Mouse (Mus musculus): ENCODE measurements around the gene Trpc2. TPM values are rescaled to one million over a fixed set of nuclear protein-coding genes. Genes with fewer than 3 reads are reported as not detected.

The Trpc2 gene
- polyA plus RNA-seq, 1 experiment from 2014 or later, result 0.49 TPM

DNA sequence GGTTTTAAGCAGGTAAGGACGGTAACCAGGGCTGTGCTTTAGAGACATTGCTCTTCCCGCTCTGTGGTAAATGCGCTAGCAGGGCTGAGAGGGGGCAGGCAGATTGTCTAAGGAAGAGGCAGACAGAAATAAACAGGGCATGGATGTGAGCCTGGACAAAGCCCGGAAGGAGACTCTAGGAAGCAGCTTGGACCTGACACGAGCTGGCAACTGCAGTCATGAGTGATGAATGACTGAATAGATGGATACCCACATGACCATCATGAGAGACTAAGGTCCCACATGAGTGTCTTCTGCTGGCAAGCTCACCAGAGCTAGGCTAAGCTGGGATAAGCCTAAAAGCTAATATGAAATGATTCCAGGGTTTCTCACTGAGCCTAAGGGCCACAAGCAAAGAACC is 21.2 kb downstream of the Trpc2 start:
- H3K4me2 ChIP-seq, result no peak overlapping the region
- peaks cover 30% of the 10 kb centered on the region for H3K4me1 ChIP-seq (replicated peaks)
- no peak for ATAC-seq (ENCODE audit: low FRiP score)
- no peaks in the 10 kb centered on the region for H3K36me3 ChIP-seq
- H3K9ac ChIP-seq, result no peak overlapping the region
- H3K27ac ChIP-seq, result no peak overlapping the region
- no peaks in the 10 kb centered on the region for H3K9me3 ChIP-seq
- 77% methylated on average over 5 of the region's 5 CpGs for WGBS
- 0 out of 2 replicates have a peak, but pooled peaks cover 3% of the 10 kb centered on the region for H3K27me3 ChIP-seq
- no peak overlapping the region for H3K4me3 ChIP-seq

- 21% methylated on average over 23 of the region's 23 CpGs for WGBS
- H3K27ac ChIP-seq, result no peak overlapping the region
- ATAC-seq (ENCODE audit: low FRiP score), result no peak
- H3K4me2 ChIP-seq, result peak overlapping the region; percentile 52
- H3K4me1 ChIP-seq (replicated peaks), result peaks cover 18% of the 10 kb centered on the region
- H3K9me3 ChIP-seq, result no peaks in the 10 kb centered on the region
- no peaks in the 10 kb centered on the region for H3K27me3 ChIP-seq
- H3K4me3 ChIP-seq, result peak overlapping the region; percentile 24
- no peaks in the 10 kb centered on the region for H3K36me3 ChIP-seq
- peak overlapping the region; percentile 43 for H3K9ac ChIP-seq
Observed at GRCm38 (mm10) chr7:102106700-102107141, 23.8 kb downstream of the Trpc2 start.

GRCm38 (mm10) chr7:102108206-102108605 is 25.3 kb downstream of the Trpc2 start:
- WGBS, result 79% methylated on average over 1 of the region's 1 CpGs
- ATAC-seq (ENCODE audit: low FRiP score), result no peak

GRCm38 (mm10) chr7:102109171-102109570 is 26.3 kb downstream of the Trpc2 start, which contains the start of gene Art5:
Art5 (minus strand) TSS chr7:102109489.
- Histone ChIP-seq H3K27ac (no peak within 1 kb of the TSS), H3K4me1 (replicated peaks) (peaks cover 7% of the 10 kb centered on the region), H3K27me3 (no peaks in the 10 kb centered on the region), H3K4me2 (no peak within 1 kb of the TSS), H3K4me3 (no peak within 1 kb of the TSS), H3K9me3 (no peaks in the 10 kb centered on the region), H3K9ac (no peak within 1 kb of the TSS), H3K36me3 (no peaks in the 10 kb centered on the region)
- 67% methylated on average over 7 of the region's 7 CpGs for WGBS
- no peak for ATAC-seq (ENCODE audit: low FRiP score)

More at GRCm38 (mm10) chr7:102108206-102108605, 25.3 kb downstream of the Trpc2 start:
- no peak overlapping the region for H3K27ac ChIP-seq
- H3K9me3 ChIP-seq, result no peaks in the 10 kb centered on the region
- no peak overlapping the region for H3K9ac ChIP-seq
- H3K4me3 ChIP-seq, result no peak overlapping the region
- no peaks in the 10 kb centered on the region for H3K36me3 ChIP-seq
- peaks cover 7% of the 10 kb centered on the region for H3K4me1 ChIP-seq (replicated peaks)
- no peak overlapping the region for H3K4me2 ChIP-seq
- H3K27me3 ChIP-seq, result no peaks in the 10 kb centered on the region

GRCm38 (mm10) chr7:102109746-102110145 is 26.8 kb downstream of the Trpc2 start:
- ATAC-seq (ENCODE audit: low FRiP score), result no peak
- 93% methylated on average over 4 of the region's 4 CpGs for WGBS

DNA sequence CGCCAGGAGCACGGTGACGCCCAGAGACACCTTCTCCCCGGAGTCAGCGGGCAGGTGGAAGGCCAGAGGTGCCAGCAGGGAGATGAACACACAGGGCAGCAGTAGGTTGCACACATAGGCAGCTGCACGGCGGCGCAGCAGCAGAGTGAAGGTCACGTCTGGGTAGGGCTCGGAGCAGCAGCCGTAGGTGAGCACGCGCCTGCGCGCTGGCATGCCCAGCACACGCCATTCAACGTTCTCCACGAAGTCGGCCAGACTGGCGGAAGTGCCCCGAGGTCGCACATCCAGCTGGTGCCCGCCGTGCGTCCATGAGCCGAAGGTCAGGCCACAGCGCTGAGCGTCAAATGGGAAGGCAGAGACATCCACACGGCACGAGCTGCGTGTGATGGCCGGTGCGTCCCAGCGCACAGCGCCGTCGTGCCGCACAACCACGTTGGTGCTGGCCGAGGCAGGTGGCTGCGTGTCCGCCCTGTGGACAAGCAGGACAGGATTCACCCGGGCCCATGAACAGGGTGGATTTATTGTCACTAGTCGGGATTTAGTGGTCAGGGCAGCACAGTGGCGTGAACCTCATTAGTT is 30.3 kb downstream of the Trpc2 start:
- Histone ChIP-seq H3K9me3 (no peaks in the 10 kb centered on the region), H3K27me3 (no peaks in the 10 kb centered on the region), H3K27ac (no peak overlapping the region), H3K36me3 (peaks cover 5% of the 10 kb centered on the region), H3K4me2 (no peak overlapping the region), H3K4me3 (no peak overlapping the region), H3K9ac (no peak overlapping the region), H3K4me1 (replicated peaks) (no peaks in the 10 kb centered on the region)
- no peak for ATAC-seq (ENCODE audit: low FRiP score)
- 84% methylated on average over 45 of the region's 45 CpGs for WGBS

More at GRCm38 (mm10) chr7:102109746-102110145, 26.8 kb downstream of the Trpc2 start:
- no peaks in the 10 kb centered on the region for H3K36me3 ChIP-seq
- no peak overlapping the region for H3K9ac ChIP-seq
- H3K27me3 ChIP-seq, result no peaks in the 10 kb centered on the region
- H3K4me2 ChIP-seq, result no peak overlapping the region
- no peak overlapping the region for H3K27ac ChIP-seq
- no peaks in the 10 kb centered on the region for H3K9me3 ChIP-seq
- H3K4me1 ChIP-seq (replicated peaks), result peaks cover 7% of the 10 kb centered on the region
- no peak overlapping the region for H3K4me3 ChIP-seq

DNA sequence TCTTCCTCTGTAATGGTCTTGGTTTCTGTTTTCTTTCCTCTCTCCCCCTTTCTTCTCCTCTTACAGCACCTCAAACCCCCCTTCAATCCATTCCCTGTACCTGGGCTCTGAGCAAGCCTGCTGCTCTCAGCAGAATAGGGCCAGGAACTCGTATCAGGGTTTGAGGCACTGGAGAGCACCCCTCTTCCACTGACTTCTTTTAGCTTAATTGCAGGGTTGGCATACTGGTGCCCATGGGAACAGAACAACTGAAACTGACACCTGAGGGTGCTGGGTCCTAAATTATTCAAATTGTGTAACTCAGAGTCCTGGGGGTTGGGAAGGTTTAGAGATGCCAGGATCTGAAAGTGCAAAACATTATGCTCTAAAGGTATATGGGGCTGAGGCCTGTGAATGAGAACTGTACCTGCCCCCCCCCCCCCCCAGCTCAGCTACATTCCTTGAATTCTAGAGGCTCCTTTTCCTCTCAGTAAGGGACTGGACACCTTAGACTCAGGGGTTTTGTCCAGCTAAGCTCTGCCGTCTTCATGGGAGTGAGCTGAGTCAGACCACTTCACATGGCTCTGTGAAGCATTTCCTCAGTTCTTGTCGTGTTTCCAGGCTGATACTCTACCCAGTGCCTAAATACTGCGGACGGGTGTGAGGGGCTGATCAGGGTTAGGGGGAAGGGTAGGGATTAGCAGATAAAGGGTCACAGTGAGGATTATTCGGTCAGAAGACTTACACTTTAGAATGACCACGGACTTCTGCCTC is 33.8 kb downstream of the Trpc2 start, which contains the start of gene Chrna10:
Gene Chrna10 (minus strand): TSS at position 250 of the 753 bp plus-strand sequence.
- Histone ChIP-seq H3K27me3 (no peaks in the 10 kb centered on the region), H3K4me3 (no peak within 1 kb of the TSS), H3K9ac (no peak within 1 kb of the TSS), H3K4me2 (no peak within 1 kb of the TSS), H3K4me1 (replicated peaks) (no peaks in the 10 kb centered on the region), H3K27ac (no peak within 1 kb of the TSS), H3K9me3 (no peaks in the 10 kb centered on the region), H3K36me3 (peaks cover 40% of the 10 kb centered on the region)
- 71% methylated on average over 7 of the region's 7 CpGs for WGBS
- ATAC-seq (ENCODE audit: low FRiP score), result no peak

- peaks cover 46% of the 10 kb centered on the region for H3K36me3 ChIP-seq
- H3K27ac ChIP-seq, result no peak overlapping the region
- no peak overlapping the region for H3K4me2 ChIP-seq
- ATAC-seq (ENCODE audit: low FRiP score), result no peak
- no peaks in the 10 kb centered on the region for H3K27me3 ChIP-seq
- no peaks in the 10 kb centered on the region for H3K9me3 ChIP-seq
- H3K4me3 ChIP-seq, result no peak overlapping the region
- 80% methylated on average over 6 of the region's 6 CpGs for WGBS
- H3K4me1 ChIP-seq (replicated peaks), result no peaks in the 10 kb centered on the region
- no peak overlapping the region for H3K9ac ChIP-seq
Observed at GRCm38 (mm10) chr7:102117382-102117781, 34.5 kb downstream of the Trpc2 start.

DNA sequence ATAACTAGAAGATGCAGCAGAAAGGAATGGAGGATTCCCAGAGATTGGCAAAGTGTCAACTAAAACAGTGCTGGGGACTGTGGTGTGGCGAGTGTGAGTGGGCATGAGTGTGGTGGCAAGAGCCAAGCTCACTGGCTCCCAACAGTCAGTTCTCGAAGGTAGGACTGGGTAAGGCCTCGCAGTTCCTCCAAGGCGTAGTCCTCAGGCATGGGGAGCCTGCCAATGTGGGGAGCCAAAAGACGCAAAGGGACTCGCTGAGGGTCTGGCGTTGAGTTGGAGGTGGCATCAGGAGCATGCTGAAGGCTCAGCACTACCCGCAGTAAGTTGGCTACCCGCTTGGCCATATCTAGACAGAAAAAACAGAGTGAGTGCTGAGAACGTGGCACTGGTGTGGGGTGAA is 37.4 kb downstream of the Trpc2 start:
- Histone ChIP-seq H3K9ac (no peak overlapping the region), H3K27ac (no peak overlapping the region), H3K4me3 (no peak overlapping the region), H3K27me3 (no peaks in the 10 kb centered on the region), H3K36me3 (peaks cover 76% of the 10 kb centered on the region), H3K4me2 (no peak overlapping the region), H3K4me1 (replicated peaks) (no peaks in the 10 kb centered on the region), H3K9me3 (no peaks in the 10 kb centered on the region)
- over 99% methylated on average over 10 of the region's 10 CpGs for WGBS
- no peak for ATAC-seq (ENCODE audit: low FRiP score)

DNA sequence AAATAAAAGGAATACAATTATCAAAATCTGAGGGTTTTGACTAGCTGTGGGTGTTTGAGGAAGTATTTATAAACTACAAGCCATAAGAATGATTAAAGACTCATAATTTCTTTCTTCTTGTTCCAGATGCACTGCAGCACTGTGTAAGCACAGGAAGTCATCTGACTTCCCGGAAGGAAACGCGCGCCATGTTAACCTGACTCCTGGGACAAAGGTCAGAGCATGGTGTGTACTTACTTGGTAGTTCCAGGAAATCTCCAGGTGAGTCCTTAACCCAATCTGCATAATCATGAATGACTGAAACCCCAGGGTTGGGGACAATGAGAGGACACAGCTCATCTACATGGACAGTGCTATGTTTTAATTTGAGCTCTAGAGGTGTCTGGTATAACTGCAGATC is 49.5 kb downstream of the Trpc2 start:
- WGBS, result 94% methylated on average over 4 of the region's 4 CpGs

GRCm38 (mm10) chr7:102137464-102137863 is 54.5 kb downstream of the Trpc2 start:
- Histone ChIP-seq H3K36me3 (peaks cover 76% of the 10 kb centered on the region), H3K9me3 (no peaks in the 10 kb centered on the region), H3K4me2 (no peak overlapping the region), H3K27ac (no peak overlapping the region), H3K4me1 (replicated peaks) (no peaks in the 10 kb centered on the region), H3K9ac (no peak overlapping the region), H3K4me3 (no peak overlapping the region), H3K27me3 (no peaks in the 10 kb centered on the region)
- 84% methylated on average over 1 of the region's 1 CpGs for WGBS
- ATAC-seq (ENCODE audit: low FRiP score), result no peak

More for the DNA sequence above, 49.5 kb downstream of the Trpc2 start:
- H3K4me2 ChIP-seq, result no peak overlapping the region
- no peak overlapping the region for H3K27ac ChIP-seq
- no peaks in the 10 kb centered on the region for H3K4me1 ChIP-seq (replicated peaks)
- no peaks in the 10 kb centered on the region for H3K9me3 ChIP-seq
- H3K4me3 ChIP-seq, result no peak overlapping the region
- H3K9ac ChIP-seq, result no peak overlapping the region
- H3K36me3 ChIP-seq, result peaks cover 71% of the 10 kb centered on the region
- no peak for ATAC-seq (ENCODE audit: low FRiP score)
- H3K27me3 ChIP-seq, result no peaks in the 10 kb centered on the region

DNA sequence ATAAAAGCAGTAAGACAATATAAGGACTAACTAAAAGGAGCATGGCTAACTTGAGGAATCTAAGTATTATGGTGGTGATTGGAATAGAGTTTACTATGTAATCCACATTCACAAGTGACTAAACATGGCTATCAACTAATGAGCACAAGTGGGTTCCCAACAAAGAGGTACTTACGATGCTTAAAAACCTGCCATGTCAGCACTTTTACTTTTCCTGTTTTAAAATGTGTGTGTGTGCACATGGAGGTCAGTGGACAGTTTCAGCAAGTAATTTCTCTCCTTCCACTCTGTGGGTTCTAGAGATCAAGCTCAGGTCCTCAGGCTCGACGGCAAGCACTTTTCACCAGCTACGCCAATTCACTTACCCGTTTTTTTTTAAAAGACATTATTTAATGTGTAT is 55.0 kb downstream of the Trpc2 start:
- WGBS, result 99% methylated on average over 5 of the region's 5 CpGs
- peaks cover 75% of the 10 kb centered on the region for H3K36me3 ChIP-seq

More for the DNA sequence above, 55.0 kb downstream of the Trpc2 start:
- Histone ChIP-seq H3K4me3 (no peak overlapping the region), H3K27ac (no peak overlapping the region), H3K4me1 (replicated peaks) (no peaks in the 10 kb centered on the region), H3K9ac (no peak overlapping the region), H3K27me3 (no peaks in the 10 kb centered on the region), H3K9me3 (no peaks in the 10 kb centered on the region), H3K4me2 (no peak overlapping the region)
- no peak for ATAC-seq (ENCODE audit: low FRiP score)

Data from hindbrain, embryonic 13.5 days (tissue).